9 mouse cellular contexts compared by ENCODE assay signal in the genomic region with DNA sequence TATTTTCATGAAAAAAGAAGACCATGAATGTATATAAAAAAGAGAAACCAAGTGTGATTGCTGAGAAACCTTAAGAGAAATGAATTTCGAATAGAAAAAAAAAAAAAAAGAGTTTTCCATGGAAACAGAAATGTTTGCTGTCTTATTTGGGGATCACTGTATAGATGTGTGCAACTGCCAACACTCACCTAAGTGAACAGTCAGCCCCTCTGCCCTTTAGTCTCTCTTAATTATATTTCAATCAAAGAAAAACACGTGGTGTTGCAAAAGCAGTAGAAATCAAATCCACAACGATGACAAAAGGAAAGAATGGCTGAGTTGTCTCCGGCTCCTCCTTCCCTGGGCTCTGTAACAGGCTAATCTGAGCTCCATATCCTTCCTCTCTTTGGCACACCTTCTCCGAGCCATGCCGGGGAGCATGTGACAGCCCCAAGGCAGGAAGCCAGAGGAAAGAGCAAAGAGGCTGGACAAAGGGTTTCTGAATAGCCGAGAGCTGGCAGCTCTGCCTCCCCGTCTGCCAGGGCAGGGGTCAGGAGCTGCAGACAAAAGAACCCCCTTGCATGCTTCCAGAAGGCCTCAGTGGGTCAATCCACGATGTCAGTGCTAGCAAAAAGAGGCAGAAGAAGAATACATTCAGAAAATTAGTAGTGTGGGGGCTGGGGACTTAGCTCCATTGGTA.
DNase-seq lines count a peak whose midpoint lies in the region; ATAC-seq and TF ChIP-seq lines count a peak whose summit lies in the region.
"Had no signal": no experiment of that assay in that cellular context is flagged by ENCODE, and none has a peak within 500 bp of the region (broad histone marks: within the 10 kb centered on the region; RNA-seq: fewer than 3 reads in every experiment).

No protein-coding gene starts in this region.

- H3K9me3 ChIP-seq in forebrain, embryonic 16.5 days (ENCODE audit: control insufficient read depth, low read length) = no peaks in the 10 kb centered on the region
- H3K9me3 ChIP-seq in liver, embryonic 14.5 days (ENCODE audit: control insufficient read depth, low read length) = no peaks in the 10 kb centered on the region
- H3K9me3 ChIP-seq in neural tube, embryonic 15.5 days (replicated peaks) = no peaks in the 10 kb centered on the region

- TF ChIP-seq EP300 in liver, embryonic 14.5 days (IDR thresholded peaks at IDR 0.05; ENCODE audit: low read depth) = no peak

- no peak overlapping the region for H3K4me3 ChIP-seq in forebrain, embryonic 16.5 days (replicated peaks; ENCODE audit: low read length)
- no peak overlapping the region for H3K4me3 ChIP-seq in liver, embryonic 14.5 days (ENCODE audit: insufficient read depth in 1 of 2, low read depth in 2 of 2, low read length in 2 of 2)
- no peak overlapping the region for H3K4me3 ChIP-seq in neural tube, embryonic 15.5 days (replicated peaks)

- intact Hi-C loops in heart, postnatal 14 days (cut with DNase I) = no loop called here

- no peak overlapping the region for H3K4me2 ChIP-seq in forebrain, embryonic 16.5 days (ENCODE audit: low read length)
- H3K4me2 ChIP-seq in liver, embryonic 14.5 days (ENCODE audit: low read depth) = no peak overlapping the region
- H3K4me2 ChIP-seq in neural tube, embryonic 15.5 days = peak overlapping the region; percentile 0; the same call in 1 of the 2 replicates

- no peaks in the 10 kb centered on the region for H3K36me3 ChIP-seq in forebrain, embryonic 16.5 days (ENCODE audit: control insufficient read depth, insufficient read depth)
- H3K36me3 ChIP-seq in liver, embryonic 14.5 days (replicated peaks; ENCODE audit: control insufficient read depth, insufficient read depth, low read depth) = no peaks in the 10 kb centered on the region
- H3K36me3 ChIP-seq in neural tube, embryonic 15.5 days = no peaks in the 10 kb centered on the region

- H3K4me1 ChIP-seq in forebrain, embryonic 16.5 days (replicated peaks; ENCODE audit: control insufficient read depth, insufficient read depth, low read length) = peaks cover 4% of the 10 kb centered on the region; the same call in 1 of the 2 replicates
- 0 out of 4 replicates have a peak, but pooled peaks cover 0 to 2% of the 10 kb centered on the region in 2 experiments for H3K4me1 ChIP-seq in liver, embryonic 14.5 days (replicated peaks; ENCODE audit: control insufficient read depth in 2 of 2, insufficient read depth in 2 of 2, low read length in 1 of 2)
- H3K4me1 ChIP-seq in neural tube, embryonic 15.5 days = peaks cover 7% of the 10 kb centered on the region

- TF ChIP-seq CTCF in liver, embryonic 14.5 days (IDR thresholded peaks at IDR 0.05; ENCODE audit: low read depth) = no peak

- peak; percentile 21 for DNase-seq in 3T3-L1 (ENCODE audit: low read depth, low spot score)
- peak; percentile 45 for DNase-seq in cerebellum, adult 11-12 months
- peak; percentile 74 to 85 for DNase-seq in heart, postnatal 14 days
- peak; percentile 64 to 71 for DNase-seq in kidney, postnatal 4 days
- no peak for DNase-seq in liver, embryonic 14.5 days (ENCODE audit: low read depth in 3 of 3, low spot score in 3 of 3)
- no peak for DNase-seq in c-Kit-positive CD71-positive TER-119-positive erythroid progenitor cells, embryonic 14.5 days (ENCODE audit: low spot score)

- WGBS in forebrain, embryonic 16.5 days = 5% methylated on average over 9 of the region's 9 CpGs
- 15% methylated on average over 9 of the region's 9 CpGs for WGBS in liver, embryonic 14.5 days (ENCODE audit: insufficient replicate concordance)
- 10% methylated on average over 9 of the region's 9 CpGs for WGBS in neural tube, embryonic 15.5 days

- no peak overlapping the region for H3K27ac ChIP-seq in forebrain, embryonic 16.5 days (ENCODE audit: low read length)
- no peak overlapping the region for H3K27ac ChIP-seq in liver, embryonic 14.5 days
- H3K27ac ChIP-seq in neural tube, embryonic 15.5 days (replicated peaks) = 0 out of 2 replicates have a peak overlapping the region, but pooled peaks have one; percentile 10

- H3K9ac ChIP-seq in forebrain, embryonic 16.5 days (replicated peaks; ENCODE audit: low read depth, low read length) = no peak overlapping the region
- no peak overlapping the region for H3K9ac ChIP-seq in liver, embryonic 14.5 days (replicated peaks)
- no peak overlapping the region for H3K9ac ChIP-seq in neural tube, embryonic 15.5 days (replicated peaks)

- peak; percentile 95 for ATAC-seq in forebrain, embryonic 16.5 days
- peak; percentile 52; the same call in 1 of the 2 replicates for ATAC-seq in liver, embryonic 14.5 days (ENCODE audit: insufficient read depth)
- peak; percentile 87 for ATAC-seq in neural tube, embryonic 15.5 days (ENCODE audit: low FRiP score)

- 0 out of 2 replicates have a peak, but pooled peaks cover 2% of the 10 kb centered on the region for H3K27me3 ChIP-seq in forebrain, embryonic 16.5 days (replicated peaks; ENCODE audit: control insufficient read depth, insufficient read depth, low read length)
- no peaks in the 10 kb centered on the region for H3K27me3 ChIP-seq in liver, embryonic 14.5 days (ENCODE audit: control insufficient read depth, insufficient read depth, low read length)
- no peaks in the 10 kb centered on the region for H3K27me3 ChIP-seq in neural tube, embryonic 15.5 days (replicated peaks)
- H3K27me3 ChIP-seq: CH12.LX had no signal

Comparison
In these comparisons a context has a peak if more than half of its experiments do, and no peak if none do; other contexts are left out.
1. DNase-seq: peak in 3T3-L1 (single experiment), cerebellum, adult 11-12 months (single experiment), heart, postnatal 14 days (2 of 2) and kidney, postnatal 4 days (2 of 2); none in liver, embryonic 14.5 days (0 of 3) and c-Kit-positive CD71-positive TER-119-positive erythroid progenitor cells, embryonic 14.5 days (single experiment).
2. Peak in every context shown above with its lines, with median percentiles within 50 percentile points of each other: ATAC-seq.